11 mouse cellular contexts compared by ENCODE assay signal in the genomic region with DNA sequence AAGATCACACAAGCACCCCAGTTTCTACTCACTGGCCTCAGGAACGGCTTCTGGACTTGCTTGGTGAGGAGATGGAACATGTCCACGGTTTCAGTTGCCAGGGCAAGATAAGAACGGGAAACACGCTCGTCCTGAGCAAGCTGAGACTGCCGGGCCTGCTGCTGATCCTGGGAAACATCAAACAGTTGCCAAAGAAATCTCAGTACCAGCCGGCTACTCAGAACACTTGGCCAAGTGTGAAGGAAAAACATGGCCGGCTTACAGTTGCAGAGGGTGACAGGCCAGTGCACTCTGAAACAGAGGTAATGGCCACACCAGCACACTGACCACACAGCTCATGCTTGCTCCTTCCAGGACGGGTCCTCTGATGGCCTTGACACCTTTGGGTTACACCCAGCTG. TPM values are rescaled to one million over a fixed set of nuclear protein-coding genes. Genes with fewer than 3 reads are reported as not detected.
DNase-seq lines count a peak whose midpoint lies in the region.
"Had no signal": no experiment of that assay in that cellular context is flagged by ENCODE, and none has a peak within 500 bp of the region (broad histone marks: within the 10 kb centered on the region; RNA-seq: fewer than 3 reads in every experiment).

No protein-coding gene starts in this region.

- peak; percentile 50 to 52 for DNase-seq in cerebellum, adult 18-20 months
- no peak for DNase-seq in cerebellum, postnatal 4 days (ENCODE audit: low spot score in 2 of 2)
- DNase-seq in cerebellum, adult 9-10 months: peak; percentile 65
- peak; percentile 60 to 75 for DNase-seq in heart, adult 18-20 months
- peak; percentile 45 to 50 for DNase-seq in heart, postnatal 10 days
- no peak for DNase-seq in adrenal gland, adult (ENCODE audit: inconsistent age in 2 of 2, low spot score in 1 of 2)
- no peak for DNase-seq in adrenal gland, postnatal 14 days
- no peak for DNase-seq in kidney, postnatal 4 days
- DNase-seq: adrenal gland, adult 8-10 months; liver; lung, postnatal 14 days had no signal

- intact Hi-C loops in heart, postnatal 10 days (cut with DNase I): no loop called here

RNA-seq across cellular contexts. Expression of a gene that starts 29.9 kb away (rescaled TPM):
- total RNA-seq in heart, adult 18-20 months (2021): 100 to 1,000 TPM; 154 to 180 TPM
- total RNA-seq in heart, postnatal 10 days (2021): 100 to 1,000 TPM; 146 to 164 TPM
- total RNA-seq in adrenal gland, postnatal 14 days (2021): 132 TPM in 2 replicates

Comparison
In these comparisons a context has a peak if more than half of its experiments do, and no peak if none do; other contexts are left out.
1. DNase-seq: peak in cerebellum, adult 18-20 months (2 of 2), cerebellum, adult 9-10 months (single experiment), heart, adult 18-20 months (2 of 2) and heart, postnatal 10 days (2 of 2); none in cerebellum, postnatal 4 days (0 of 2), adrenal gland, adult (0 of 2), adrenal gland, postnatal 14 days (single experiment) and kidney, postnatal 4 days (0 of 2).